Mouse (Mus musculus) lung, embryonic 15.5 days (tissue): ENCODE results near the gene Dmd. TPM values are rescaled to one million over a fixed set of nuclear protein-coding genes. Genes with fewer than 3 reads are reported as not detected.
A peak's percentile ranks its signal among the peaks of the same experiment; 100 is the strongest.
"Not testable (repeated sequence)": the region's sequence is repeated elsewhere in the genome, so short reads cannot be mapped to it uniquely, and the experiment has no call there.

Experiments
- ATAC-seq: fragments of 200-750 bp; cut with Nextera tagmentation; 2 replicates; pipeline ENCODE4 v1.8.0; 2017; ENCODE audit warnings: moderate number of reproducible peaks, borderline replicate concordance; ENCODE audit not compliant: low FRiP score, low TSS enrichment; ENCODE audit errors: extremely low read depth
- H3K27ac ChIP-seq: fragments of 300-500 bp; sonication (generic); 2 replicates; pipeline ENCODE4 v1.5.1; 2015; ENCODE audit warnings: moderate library complexity, mild to moderate bottlenecking, inconsistent platforms
- H3K27me3 ChIP-seq: fragments of 300-500 bp; sonication (generic); 2 replicates; pipeline ENCODE4 v1.6.1; 2015; ENCODE audit warnings: inconsistent platforms
- H3K36me3 ChIP-seq: fragments of 300-500 bp; sonication (generic); 2 replicates; pipeline ENCODE4 v1.6.1; 2015; ENCODE audit warnings: inconsistent platforms
- H3K4me1 ChIP-seq: fragments of 300-500 bp; sonication (generic); 2 replicates; pipeline ENCODE4 v1.6.1; 2015; ENCODE audit warnings: inconsistent platforms
- H3K4me2 ChIP-seq: fragments of 300-500 bp; sonication (generic); 2 replicates; pipeline ENCODE4 v1.6.1; 2015; ENCODE audit warnings: inconsistent platforms, mild to moderate bottlenecking, moderate library complexity
- H3K4me3 ChIP-seq: fragments of 300-500 bp; sonication (generic); 2 replicates; pipeline ENCODE4 v1.5.1; 2015; ENCODE audit warnings: mild to moderate bottlenecking, inconsistent platforms
- H3K9ac ChIP-seq: fragments of 300-500 bp; sonication (generic); 2 replicates; pipeline ENCODE4 v1.6.1; 2015; ENCODE audit warnings: inconsistent platforms
- H3K9me3 ChIP-seq: fragments of 300-500 bp; sonication (generic); 2 replicates; pipeline ENCODE4 v1.6.1; 2016; ENCODE audit warnings: inconsistent platforms
- WGBS: fragments of 180-500 bp; shearing (Covaris S2); methylation state at CpG from one replicate; pipeline ENCODE4 v1.1.7; 2015; 5-methylcytosine and 5-hydroxymethylcytosine counted together
- polyA plus RNA-seq: library from polyadenylated mRNA; unstranded; fragments of >200 nt; fragmentation: Nextera tagmentation; extraction: Ambion mirVana; gene quantifications from 2 replicates; pipeline ENCODE4 v1.2.1, GENCODE M21; 2015

The Dmd gene
- polyA plus RNA-seq, 1 experiment from 2014 or later: 28.1 TPM

DNA sequence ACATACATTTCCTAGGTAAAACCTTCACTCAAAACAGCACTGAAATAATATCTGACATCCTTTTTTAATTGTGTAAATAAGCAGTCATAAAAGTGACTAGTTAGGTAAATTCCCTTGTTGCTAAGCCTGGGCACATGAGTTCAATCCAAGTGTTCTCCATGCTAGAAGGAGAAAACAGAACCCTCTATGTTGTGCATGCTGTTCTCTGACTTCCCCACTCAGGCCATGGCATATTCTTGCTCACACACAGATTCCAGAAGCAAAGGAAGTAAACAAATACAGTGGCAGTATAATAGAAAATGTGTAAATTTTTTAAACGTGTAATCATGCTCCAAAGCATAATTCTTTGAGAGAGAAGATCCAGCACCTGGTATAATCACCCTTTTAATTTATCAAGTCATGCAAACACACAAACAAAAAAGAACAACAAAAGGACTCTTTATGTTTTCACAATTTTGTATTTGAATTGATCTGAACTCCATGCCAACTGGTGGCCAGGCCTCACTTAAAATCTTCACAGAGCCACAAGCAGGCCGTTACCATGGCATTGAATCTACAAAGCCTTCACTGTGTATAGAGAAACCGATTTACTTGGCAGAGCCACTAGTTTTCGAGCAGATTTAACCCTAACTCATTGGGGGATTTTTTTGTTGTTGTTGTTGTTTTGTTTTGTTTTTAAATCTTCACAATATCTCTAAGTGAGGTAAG, 797.8 kb downstream of the Dmd start:
- no peaks in the 10 kb centered on the region for H3K27me3 ChIP-seq
- 59% methylated on average over 4 of the region's 4 CpGs for WGBS
- no peaks in the 10 kb centered on the region for H3K36me3 ChIP-seq
- no peak for ATAC-seq
- no peak overlapping the region for H3K4me2 ChIP-seq
- no peaks in the 10 kb centered on the region for H3K9me3 ChIP-seq
- H3K9ac ChIP-seq: no peak overlapping the region
- no peaks in the 10 kb centered on the region for H3K4me1 ChIP-seq
- no peak overlapping the region for H3K27ac ChIP-seq
- H3K4me3 ChIP-seq: no peak overlapping the region

DNA sequence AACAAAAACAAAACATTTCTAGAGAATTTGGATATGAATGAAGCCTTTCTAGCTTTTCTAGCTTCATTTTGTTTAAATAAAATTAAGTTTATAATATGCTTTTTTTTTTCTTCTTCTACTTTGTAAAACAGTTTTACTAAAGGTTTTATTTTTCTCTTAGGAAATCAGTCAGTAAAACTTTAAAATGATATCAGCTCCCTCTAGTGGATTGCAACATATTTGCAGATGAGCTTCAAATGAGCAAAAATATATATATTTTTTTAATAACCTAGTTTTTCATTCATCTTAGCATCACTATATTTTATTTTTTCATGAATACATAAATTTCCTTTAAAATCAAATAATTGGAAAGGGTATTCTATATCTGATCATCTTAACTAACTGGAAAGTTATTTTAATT, 838.7 kb downstream of the Dmd start:
- Histone ChIP-seq H3K9ac (no peak overlapping the region), H3K27ac (no peak overlapping the region), H3K9me3 (no peaks in the 10 kb centered on the region), H3K36me3 (no peaks in the 10 kb centered on the region), H3K4me3 (no peak overlapping the region), H3K27me3 (no peaks in the 10 kb centered on the region), H3K4me2 (no peak overlapping the region), H3K4me1 (no peaks in the 10 kb centered on the region)
- no peak for ATAC-seq

- not testable (repeated sequence) for H3K27me3 ChIP-seq, ATAC-seq
Observed at GRCm38 (mm10) chrX:83867469-83867868, 918.8 kb downstream of the Dmd start.

DNA sequence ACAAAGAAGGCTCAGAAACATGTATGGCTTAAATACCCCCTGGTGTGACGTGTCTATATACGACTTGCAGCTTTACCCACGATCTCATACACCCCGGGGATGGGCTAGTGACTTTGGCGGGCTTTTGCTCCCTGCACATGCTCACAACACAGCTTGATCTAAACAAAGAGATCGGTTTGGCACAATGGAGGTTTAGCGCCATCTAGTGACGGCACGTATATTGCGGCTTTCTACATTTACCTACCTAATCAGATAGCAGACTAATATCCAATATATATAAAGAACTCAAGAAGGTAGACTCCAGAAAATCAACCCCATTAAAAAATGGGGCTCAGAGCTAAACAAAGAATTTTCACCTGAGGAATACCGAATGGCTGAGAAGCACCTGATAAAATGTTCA, 926.7 kb downstream of the Dmd start:
- ATAC-seq, H3K36me3 ChIP-seq, H3K9me3 ChIP-seq, H3K4me2 ChIP-seq, H3K9ac ChIP-seq, H3K4me3 ChIP-seq, H3K27ac ChIP-seq, H3K4me1 ChIP-seq, H3K27me3 ChIP-seq: not testable (repeated sequence)
- WGBS: 85% methylated on average over 11 of the region's 11 CpGs

More at GRCm38 (mm10) chrX:83867469-83867868, 918.8 kb downstream of the Dmd start:
- not testable (repeated sequence) for H3K9me3 ChIP-seq, H3K4me2 ChIP-seq, H3K9ac ChIP-seq, H3K4me3 ChIP-seq, H3K36me3 ChIP-seq, H3K27ac ChIP-seq, H3K4me1 ChIP-seq
- WGBS: 38% methylated on average over 9 of the region's 9 CpGs

- Histone ChIP-seq H3K36me3 (no peaks in the 10 kb centered on the region), H3K4me3 (no peak overlapping the region), H3K27ac (no peak overlapping the region), H3K27me3 (no peaks in the 10 kb centered on the region), H3K9me3 (no peaks in the 10 kb centered on the region), H3K9ac (no peak overlapping the region), H3K4me1 (no peaks in the 10 kb centered on the region), H3K4me2 (no peak overlapping the region)
- 35% methylated on average over 1 of the region's 1 CpGs for WGBS
- ATAC-seq: peak; percentile 46; the same call in 1 of the 2 replicates
Observed at GRCm38 (mm10) chrX:83975895-83976294, 1027.2 kb downstream of the Dmd start.

DNA sequence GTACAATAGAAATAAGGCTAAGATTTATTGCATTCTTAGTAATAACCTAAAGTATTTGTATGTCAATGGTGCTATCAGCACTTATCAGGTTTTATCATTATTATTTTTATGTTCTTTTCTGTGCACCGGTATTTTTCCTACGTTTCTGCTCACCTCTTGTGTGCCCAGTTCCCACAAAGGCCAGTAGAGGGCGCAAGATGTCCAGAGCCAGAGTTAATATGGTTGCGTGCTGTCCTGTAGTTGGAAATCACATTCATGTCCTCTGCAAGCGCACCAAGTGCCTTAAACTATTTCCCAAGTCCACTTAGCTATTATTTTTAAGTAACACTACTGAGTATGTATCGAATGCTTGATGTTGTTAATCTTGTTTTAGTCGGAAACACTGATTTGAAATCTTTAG, 1052.6 kb downstream of the Dmd start:
- WGBS: 38% methylated on average over 7 of the region's 7 CpGs
- Histone ChIP-seq H3K27me3 (no peaks in the 10 kb centered on the region), H3K36me3 (no peaks in the 10 kb centered on the region), H3K27ac (no peak overlapping the region), H3K4me1 (no peaks in the 10 kb centered on the region), H3K9ac (no peak overlapping the region), H3K4me3 (no peak overlapping the region), H3K9me3 (no peaks in the 10 kb centered on the region), H3K4me2 (no peak overlapping the region)
- ATAC-seq: no peak

DNA sequence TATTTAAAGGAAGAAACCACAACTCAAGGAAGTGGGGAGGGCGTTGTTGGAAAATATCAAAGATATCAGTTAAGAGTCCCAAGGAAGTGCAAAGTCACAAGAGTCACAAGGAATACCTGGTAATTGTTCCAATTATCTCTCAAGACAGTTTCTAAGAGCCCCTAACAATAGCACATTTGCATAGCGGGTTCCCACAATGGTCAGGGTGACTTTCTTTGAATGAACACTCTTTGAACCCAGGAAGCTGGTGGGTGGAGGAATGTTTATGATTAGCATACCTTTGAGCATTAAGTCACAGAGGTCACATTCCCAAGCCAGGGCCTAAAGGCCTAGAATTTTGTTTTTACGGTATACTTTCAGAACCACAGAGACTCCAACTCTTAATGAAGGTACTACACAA, 1113.8 kb downstream of the Dmd start:
- not testable (repeated sequence) for H3K9ac ChIP-seq, H3K36me3 ChIP-seq, H3K4me2 ChIP-seq, ATAC-seq, H3K27ac ChIP-seq, H3K4me3 ChIP-seq, H3K27me3 ChIP-seq, H3K4me1 ChIP-seq, H3K9me3 ChIP-seq
- 80% methylated on average over 3 of the region's 3 CpGs for WGBS

DNA sequence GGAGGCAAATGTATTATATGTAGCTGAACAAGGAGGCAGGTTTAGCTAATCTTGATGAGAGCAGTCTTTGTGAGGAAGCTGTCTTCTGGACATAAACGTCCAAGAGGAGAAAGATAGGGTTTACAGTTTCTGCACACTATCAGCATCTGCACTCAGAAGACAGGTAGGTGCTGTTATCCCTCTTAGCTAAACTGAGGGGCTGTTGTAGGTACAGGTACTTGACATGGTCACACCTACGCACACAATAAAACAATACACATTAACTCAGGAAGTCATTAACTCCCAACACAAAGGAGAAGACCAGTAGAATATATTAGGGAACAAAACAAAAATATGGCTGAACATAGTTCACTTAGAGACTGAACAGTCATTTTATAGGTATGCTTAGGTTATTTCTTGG, 1217.2 kb downstream of the Dmd start:
- no peak for ATAC-seq
- Histone ChIP-seq H3K27ac (no peak overlapping the region), H3K4me3 (no peak overlapping the region), H3K9ac (no peak overlapping the region), H3K9me3 (no peaks in the 10 kb centered on the region), H3K27me3 (no peaks in the 10 kb centered on the region), H3K4me1 (no peaks in the 10 kb centered on the region), H3K4me2 (no peak overlapping the region), H3K36me3 (no peaks in the 10 kb centered on the region)
- 50% methylated on average over 2 of the region's 2 CpGs for WGBS

DNA sequence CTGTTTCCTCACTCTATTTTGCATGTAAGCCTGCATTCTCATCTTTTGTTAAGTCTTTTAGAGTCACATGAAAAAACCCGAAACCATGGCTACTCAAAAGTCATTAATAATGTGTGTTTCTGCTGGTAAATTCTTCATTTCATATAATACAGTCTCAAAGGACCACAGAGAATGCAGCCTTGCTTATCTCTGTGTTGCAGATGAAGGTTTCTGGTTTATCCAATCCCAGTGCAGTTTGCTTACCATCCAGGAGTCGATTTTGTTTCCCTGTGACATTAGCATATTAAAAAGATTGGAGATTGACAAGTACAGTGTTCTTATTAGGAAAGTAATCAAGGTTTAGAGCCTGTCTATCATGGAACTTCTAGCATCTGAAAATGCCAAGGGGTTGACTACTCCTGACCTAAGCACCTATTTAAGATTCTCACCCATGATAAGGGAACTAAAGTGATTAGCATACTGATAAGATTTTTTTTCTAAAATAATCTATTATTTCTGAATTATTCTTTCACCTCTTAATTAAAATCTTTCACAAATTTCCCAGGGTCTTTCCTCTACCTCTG, 1292.7 kb downstream of the Dmd start:
- Histone ChIP-seq H3K4me1 (no peaks in the 10 kb centered on the region), H3K27ac (no peak overlapping the region), H3K9me3 (no peaks in the 10 kb centered on the region), H3K9ac (no peak overlapping the region), H3K4me2 (no peak overlapping the region), H3K36me3 (no peaks in the 10 kb centered on the region), H3K4me3 (no peak overlapping the region), H3K27me3 (no peaks in the 10 kb centered on the region)
- no peak for ATAC-seq
- 47% methylated on average over 2 of the region's 2 CpGs for WGBS

DNA sequence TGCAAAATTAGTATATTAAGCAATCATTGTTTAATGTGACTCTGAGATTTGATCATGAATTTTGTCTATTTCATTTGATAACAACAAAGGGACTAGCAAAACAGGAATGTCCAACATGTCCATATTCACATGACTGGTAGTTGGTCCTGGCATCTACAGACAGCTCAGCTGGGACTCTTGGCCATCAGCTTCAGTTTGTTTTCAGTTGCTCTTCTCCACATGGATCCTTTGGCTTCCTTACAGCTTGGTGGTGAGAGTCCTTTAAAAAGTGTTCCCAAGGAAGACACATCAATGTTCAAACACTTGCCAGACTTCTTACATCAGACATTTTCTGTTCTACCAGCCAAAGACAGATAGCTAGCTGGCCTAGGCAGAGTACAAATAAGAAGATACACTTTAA, 1381.9 kb downstream of the Dmd start:
- H3K4me3 ChIP-seq: no peak overlapping the region
- H3K36me3 ChIP-seq: no peaks in the 10 kb centered on the region
- H3K27me3 ChIP-seq: no peaks in the 10 kb centered on the region
- H3K4me2 ChIP-seq: no peak overlapping the region
- no peaks in the 10 kb centered on the region for H3K4me1 ChIP-seq
- no peak overlapping the region for H3K27ac ChIP-seq
- H3K9ac ChIP-seq: no peak overlapping the region
- no peak for ATAC-seq
- H3K9me3 ChIP-seq: no peaks in the 10 kb centered on the region

- H3K36me3 ChIP-seq: no peaks in the 10 kb centered on the region
- no peaks in the 10 kb centered on the region for H3K4me1 ChIP-seq
- H3K4me3 ChIP-seq: no peak overlapping the region
- no peak overlapping the region for H3K4me2 ChIP-seq
- H3K27ac ChIP-seq: no peak overlapping the region
- WGBS: 77% methylated on average over 1 of the region's 1 CpGs
- no peak for ATAC-seq
- H3K9ac ChIP-seq: no peak overlapping the region
- no peaks in the 10 kb centered on the region for H3K27me3 ChIP-seq
- H3K9me3 ChIP-seq: no peaks in the 10 kb centered on the region
Observed at GRCm38 (mm10) chrX:84332177-84332576, 1383.5 kb downstream of the Dmd start.

- no peak for ATAC-seq
- Histone ChIP-seq H3K9me3 (no peaks in the 10 kb centered on the region), H3K4me1 (no peaks in the 10 kb centered on the region), H3K36me3 (no peaks in the 10 kb centered on the region), H3K27me3 (no peaks in the 10 kb centered on the region), H3K27ac (no peak overlapping the region), H3K4me3 (no peak overlapping the region), H3K9ac (no peak overlapping the region), H3K4me2 (no peak overlapping the region)
Observed at GRCm38 (mm10) chrX:84364981-84365380, 1416.3 kb downstream of the Dmd start.

GRCm38 (mm10) chrX:84435608-84436007, 1486.9 kb downstream of the Dmd start:
- 59% methylated on average over 4 of the region's 4 CpGs for WGBS
- no peaks in the 10 kb centered on the region for H3K27me3 ChIP-seq
- no peak for ATAC-seq

More at GRCm38 (mm10) chrX:84435608-84436007, 1486.9 kb downstream of the Dmd start:
- Histone ChIP-seq H3K9me3 (no peaks in the 10 kb centered on the region), H3K36me3 (no peaks in the 10 kb centered on the region), H3K4me1 (no peaks in the 10 kb centered on the region), H3K9ac (no peak overlapping the region), H3K4me2 (no peak overlapping the region), H3K4me3 (no peak overlapping the region), H3K27ac (no peak overlapping the region)
